Mouse (Mus musculus) adrenal gland, adult 2 months (tissue): Measurements from ENCODE around the gene Gm5152. TPM values are rescaled to one million over a fixed set of nuclear protein-coding genes. Genes with fewer than 3 reads are reported as not detected.
"Not testable (repeated sequence)": the region's sequence is repeated elsewhere in the genome, so short reads cannot be mapped to it uniquely, and the experiment has no call there.

ENCODE experiments used
- DNase-seq: peaks from one replicate; pipeline ENCODE4 v3.0.0; 2021
- long read RNA-seq: library from polyadenylated mRNA; stranded (forward); transcript quantifications from one replicate; pipeline ENCODE4 v2.0.0, GENCODE M21; 2021
- polyA plus RNA-seq: library from polyadenylated mRNA; depleted of rRNA; stranded (reverse); fragments of >200 nt; gene quantifications from 2 replicates; pipeline ENCODE4 v1.2.3, GENCODE M21; 2012; rRNA removed
- total RNA-seq, 2 experiments: library from RNA; stranded (reverse); gene quantifications; 2 replicates each; pipeline ENCODE4 v1.2.3; 2021

Gene Gm5152
- total RNA-seq (not detected), polyA plus RNA-seq (not detected in 2 replicates)
- long read RNA-seq: 0 reads

- not testable (repeated sequence) for DNase-seq
Measured at GRCm38 (mm10) chr5:10246426-10246825, at the start of gene Gm5152. Gene Gm5152 (minus strand): TSS chr5:10246526.

GRCm38 (mm10) chr5:10254768-10255167 is 8.4 kb upstream of the Gm5152 start:
- DNase-seq: not testable (repeated sequence)

- not testable (repeated sequence) for DNase-seq
Measured at GRCm38 (mm10) chr5:10245770-10246169, 556 bp downstream of the Gm5152 start.

GRCm38 (mm10) chr5:10240436-10240835 is 5.9 kb downstream of the Gm5152 start:
- not testable (repeated sequence) for DNase-seq

- DNase-seq: no peak
Measured at GRCm38 (mm10) chr5:10220317-10220716, 26.0 kb downstream of the Gm5152 start.

- no peak for DNase-seq
Measured at GRCm38 (mm10) chr5:10203067-10203466, 43.3 kb downstream of the Gm5152 start.

- no peak for DNase-seq
Measured at GRCm38 (mm10) chr5:10196880-10197279, 49.4 kb downstream of the Gm5152 start.
